8 mouse cellular contexts compared by ENCODE assay signal in the genomic region with DNA sequence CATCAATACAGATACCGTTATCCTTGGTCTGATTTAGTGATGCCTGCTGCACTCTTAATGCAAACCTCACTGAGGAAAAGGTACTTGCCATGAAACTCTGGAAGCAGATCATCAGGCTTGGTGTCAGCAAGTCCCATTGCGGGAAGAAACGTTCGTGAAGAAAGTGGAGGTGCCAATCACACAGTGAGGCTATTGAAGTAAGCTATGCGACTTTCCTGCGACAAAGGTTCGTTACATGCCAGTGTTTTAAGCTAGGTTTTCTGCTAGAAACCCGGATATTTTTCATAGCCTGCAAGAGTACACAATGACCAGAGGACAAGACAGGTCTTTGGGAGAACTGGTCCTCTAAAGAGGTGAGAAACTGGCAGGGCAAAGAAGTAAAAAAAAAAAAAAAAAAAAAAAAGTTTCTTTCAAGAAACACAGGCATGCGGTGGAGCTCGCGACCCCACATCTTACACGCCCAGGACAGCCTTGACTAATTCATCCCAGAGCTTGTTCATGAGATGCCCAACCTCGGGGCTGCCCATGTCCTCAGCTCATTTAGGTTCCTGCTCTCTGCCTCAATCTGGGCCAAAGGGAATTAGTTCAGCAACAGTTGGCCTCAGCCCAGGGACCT. TPM values are rescaled to one million over a fixed set of nuclear protein-coding genes. Genes with fewer than 3 reads are reported as not detected.
DNase-seq lines count a peak whose midpoint lies in the region; ATAC-seq and TF ChIP-seq lines count a peak whose summit lies in the region.

No protein-coding gene starts in this region.

- peak overlapping the region; percentile 86 for H3K4me2 ChIP-seq in hindbrain, embryonic 14.5 days (replicated peaks)
- H3K4me2 ChIP-seq in midbrain, embryonic 13.5 days (replicated peaks) = peak overlapping the region; percentile 95

- H3K27me3 ChIP-seq in liver, adult 2 months (ENCODE audit: control insufficient read depth, insufficient read depth, low read length) = no peaks in the 10 kb centered on the region
- no peaks in the 10 kb centered on the region for H3K27me3 ChIP-seq in hindbrain, embryonic 14.5 days (ENCODE audit: control insufficient read depth, insufficient read depth, low read length)
- no peaks in the 10 kb centered on the region for H3K27me3 ChIP-seq in midbrain, embryonic 13.5 days

- no peak overlapping the region; the same call in 1 of the 2 replicates for H3K27ac ChIP-seq in liver, adult 2 months (replicated peaks; ENCODE audit: insufficient read depth, low read depth, low read length)
- H3K27ac ChIP-seq in hindbrain, embryonic 14.5 days = peak overlapping the region; percentile 88
- peak overlapping the region; percentile 88 for H3K27ac ChIP-seq in midbrain, embryonic 13.5 days

- peaks cover 12% of the 10 kb centered on the region for H3K4me1 ChIP-seq in liver, adult 2 months (ENCODE audit: control insufficient read depth, insufficient read depth, low read length)
- H3K4me1 ChIP-seq in hindbrain, embryonic 14.5 days (replicated peaks; ENCODE audit: control insufficient read depth, insufficient read depth, low read length) = peaks cover 28% of the 10 kb centered on the region
- peaks cover 30% of the 10 kb centered on the region for H3K4me1 ChIP-seq in midbrain, embryonic 13.5 days (replicated peaks)

- H3K9ac ChIP-seq in liver, adult 2 months (ENCODE audit: low read depth, low read length) = 0 out of 2 replicates have a peak overlapping the region, but pooled peaks have one; percentile 8
- peak overlapping the region; percentile 84 for H3K9ac ChIP-seq in hindbrain, embryonic 14.5 days
- H3K9ac ChIP-seq in midbrain, embryonic 13.5 days (replicated peaks) = peak overlapping the region; percentile 84

- DNase-seq in liver, adult 2 months (ENCODE audit: extremely low read depth, low read depth, low spot score) = peak; percentile 14
- DNase-seq in liver = no peak
- DNase-seq in embryo, embryonic 10 days (ENCODE audit: low spot score) = peak; percentile 83
- DNase-seq in hindbrain, embryonic 14.5 days (ENCODE audit: low spot score) = no peak
- no peak for DNase-seq in yolk sac, embryonic 10.5 days (ENCODE audit: low spot score)
- DNase-seq in thymus, adult 18-20 months = no peak
- no peak for DNase-seq in kidney, adult 8-10 months

- no peak for TF ChIP-seq POLR2A in liver, adult 2 months (IDR thresholded peaks at IDR 0.05; ENCODE audit: extremely low read depth, insufficient read depth, low read length)

- H3K79me2 ChIP-seq in liver, adult 2 months (ENCODE audit: control insufficient read depth, insufficient read depth, low read length) = peaks cover 17% of the 10 kb centered on the region

- peak overlapping the region; percentile 32; the same call in 1 of the 2 replicates for H3K4me3 ChIP-seq in liver, adult 2 months (ENCODE audit: insufficient read depth, low read depth, low read length)
- peak overlapping the region; percentile 74 for H3K4me3 ChIP-seq in hindbrain, embryonic 14.5 days (replicated peaks; ENCODE audit: low read length)
- H3K4me3 ChIP-seq in midbrain, embryonic 13.5 days (replicated peaks) = peak overlapping the region; percentile 79

- ATAC-seq in hindbrain, embryonic 14.5 days (ENCODE audit: low FRiP score) = peak; percentile 82
- ATAC-seq in midbrain, embryonic 13.5 days = peak; percentile 95

- no peaks in the 10 kb centered on the region for H3K9me3 ChIP-seq in hindbrain, embryonic 14.5 days (ENCODE audit: control insufficient read depth, low read length)
- H3K9me3 ChIP-seq in midbrain, embryonic 13.5 days = no peaks in the 10 kb centered on the region

- 11% methylated on average over 13 of the region's 13 CpGs for whole genome bisulfite sequencing in liver, adult 2 months
- 8% methylated on average over 13 of the region's 13 CpGs for WGBS in hindbrain, embryonic 14.5 days
- WGBS in midbrain, embryonic 13.5 days = 5% methylated on average over 13 of the region's 13 CpGs

- no peak for TF ChIP-seq CTCF in liver, adult 2 months (IDR thresholded peaks at IDR 0.05; ENCODE audit: low read depth, low read length)

- H3K36me3 ChIP-seq in liver, adult 2 months (ENCODE audit: control insufficient read depth, insufficient read depth, low read length) = no peaks in the 10 kb centered on the region
- H3K36me3 ChIP-seq in hindbrain, embryonic 14.5 days (replicated peaks; ENCODE audit: control insufficient read depth, insufficient read depth) = 0 out of 2 replicates have a peak, but pooled peaks cover under 1% of the 10 kb centered on the region
- peaks cover 5% of the 10 kb centered on the region; the same call in 1 of the 2 replicates for H3K36me3 ChIP-seq in midbrain, embryonic 13.5 days

RNA-seq across cellular contexts. Expression of gene Dynlrb1, which starts 0.5 kb away (rescaled TPM):
- total RNA-seq in liver, adult 2 months (2014; rRNA removed) = 104 and 124 TPM in 2 replicates
- 141 and 163 TPM in 2 replicates for polyA plus RNA-seq in liver, adult 2 months (2012; rRNA removed)
- 748 and 784 TPM in 2 replicates for polyA plus RNA-seq in hindbrain, embryonic 14.5 days (2014; fragmentation: Nextera tagmentation; extraction: Ambion mirVana)
- 621 and 667 TPM in 2 replicates for polyA plus RNA-seq in midbrain, embryonic 13.5 days (2015; fragmentation: Nextera tagmentation; extraction: Ambion mirVana)

RNA-seq across cellular contexts. Expression of gene Map1lc3a, which starts 40.2 kb away (rescaled TPM):
- 26.8 and 31.8 TPM in 2 replicates for total RNA-seq in liver, adult 2 months (2014; rRNA removed)
- polyA plus RNA-seq in liver, adult 2 months (2012; rRNA removed) = 87.2 and 125 TPM in 2 replicates
- polyA plus RNA-seq in hindbrain, embryonic 14.5 days (2014; fragmentation: Nextera tagmentation; extraction: Ambion mirVana) = 616 and 629 TPM in 2 replicates
- 314 and 332 TPM in 2 replicates for polyA plus RNA-seq in midbrain, embryonic 13.5 days (2015; fragmentation: Nextera tagmentation; extraction: Ambion mirVana)

Comparison
In these comparisons a context has a peak if more than half of its experiments do, and no peak if none do; other contexts are left out.
1. DNase-seq: peak in liver, adult 2 months (single experiment) and embryo, embryonic 10 days (single experiment); none in liver (single experiment), hindbrain, embryonic 14.5 days (single experiment), yolk sac, embryonic 10.5 days (single experiment), thymus, adult 18-20 months (0 of 2) and kidney, adult 8-10 months (0 of 2).
2. H3K9ac ChIP-seq: peak in every context shown above with its lines; median percentile 84 in hindbrain, embryonic 14.5 days; 84 in midbrain, embryonic 13.5 days; 8 in liver, adult 2 months.
3. Peak in every context shown above with its lines, with median percentiles within 50 percentile points of each other: H3K4me3 ChIP-seq.